Mouse (Mus musculus): Measurements from ENCODE around the gene 4931409K22Rik.
A peak's percentile ranks its signal among the peaks of the same experiment; 100 is the strongest.
"Not testable (repeated sequence)": the region's sequence is repeated elsewhere in the genome, so short reads cannot be mapped to it uniquely, and the experiment has no call there.

Gene 4931409K22Rik

GRCm38 (mm10) chr5:24593230-24593629, 36.6 kb upstream of the 4931409K22Rik start:
- DNase-seq (ENCODE audit: low spot score in 2 of 2): no peak

GRCm38 (mm10) chr5:24592471-24593160, 36.0 kb upstream of the 4931409K22Rik start:
- DNase-seq (ENCODE audit: low spot score in 2 of 2): no peak

- DNase-seq (ENCODE audit: low spot score in 2 of 2): no peak
Measured at GRCm38 (mm10) chr5:24591796-24592470, 35.3 kb upstream of the 4931409K22Rik start.

- DNase-seq (ENCODE audit: low spot score in 2 of 2): no peak
Measured at GRCm38 (mm10) chr5:24591268-24591721, 34.7 kb upstream of the 4931409K22Rik start.

- no peak for DNase-seq (ENCODE audit: low spot score in 2 of 2)
Measured at GRCm38 (mm10) chr5:24589511-24590500, 33.2 kb upstream of the 4931409K22Rik start.

GRCm38 (mm10) chr5:24587200-24587577, 30.6 kb upstream of the 4931409K22Rik start:
- DNase-seq (ENCODE audit: low spot score in 2 of 2): no peak

- peak; percentile 79 to 83 for DNase-seq (ENCODE audit: low spot score in 2 of 2)
Measured at GRCm38 (mm10) chr5:24586547-24587199, 30.1 kb upstream of the 4931409K22Rik start, which contains the start of gene Chpf2. TSS of gene Chpf2 (plus strand) at chr5:24586741.

GRCm38 (mm10) chr5:24586106-24586505, 29.5 kb upstream of the 4931409K22Rik start:
- DNase-seq (ENCODE audit: low spot score in 2 of 2): no peak

- no peak for DNase-seq (ENCODE audit: low spot score in 2 of 2)
Measured at GRCm38 (mm10) chr5:24578109-24578963, 21.7 kb upstream of the 4931409K22Rik start.

GRCm38 (mm10) chr5:24577183-24577929, 20.7 kb upstream of the 4931409K22Rik start, which contains the start of gene Abcf2:
TSS of gene Abcf2 (minus strand) at chr5:24577467.
- peak; percentile 100 for DNase-seq (ENCODE audit: low spot score in 2 of 2)

- DNase-seq (ENCODE audit: low spot score in 2 of 2): no peak
Measured at GRCm38 (mm10) chr5:24576801-24577182, 20.2 kb upstream of the 4931409K22Rik start.

GRCm38 (mm10) chr5:24575948-24576347, 19.3 kb upstream of the 4931409K22Rik start:
- DNase-seq (ENCODE audit: low spot score in 2 of 2): no peak

GRCm38 (mm10) chr5:24555335-24555734, 1.3 kb downstream of the 4931409K22Rik start:
- not testable (repeated sequence) for DNase-seq (ENCODE audit: low spot score in 2 of 2)

- no peak for DNase-seq (ENCODE audit: low spot score in 2 of 2)
Measured at GRCm38 (mm10) chr5:24553621-24554244, 2.9 kb downstream of the 4931409K22Rik start.

- no peak for DNase-seq (ENCODE audit: low spot score in 2 of 2)
Measured at GRCm38 (mm10) chr5:24551317-24551688, 5.3 kb downstream of the 4931409K22Rik start.

- peak; percentile 58 for DNase-seq (ENCODE audit: low spot score in 2 of 2)
Measured at GRCm38 (mm10) chr5:24550598-24551316, 5.9 kb downstream of the 4931409K22Rik start.

GRCm38 (mm10) chr5:24542643-24543042, 14.0 kb downstream of the 4931409K22Rik start:
- no peak for DNase-seq (ENCODE audit: low spot score in 2 of 2)

- no peak for DNase-seq (ENCODE audit: low spot score in 2 of 2)
Measured at GRCm38 (mm10) chr5:24541144-24541569, 15.5 kb downstream of the 4931409K22Rik start.
